ENCODE assay signal across 19 mouse cellular contexts in genomic region chr7:3940915-3941314, GRCm38 (mm10). TPM values are rescaled to one million over a fixed set of nuclear protein-coding genes. Genes with fewer than 3 reads are reported as not detected.
A peak's percentile ranks its signal among the peaks of the same experiment; 100 is the strongest.
DNase-seq lines count a peak whose midpoint lies in the region; ATAC-seq and TF ChIP-seq lines count a peak whose summit lies in the region.
"Had no signal": no experiment of that assay in that cellular context is flagged by ENCODE, and none has a peak within 500 bp of the region (broad histone marks: within the 10 kb centered on the region; RNA-seq: fewer than 3 reads in every experiment).

No protein-coding gene starts in this region.

- no peaks in the 10 kb centered on the region for H3K4me1 ChIP-seq in lung, postnatal 0 days (ENCODE audit: insufficient read depth, low read depth, low read length)
- no peaks in the 10 kb centered on the region for H3K4me1 ChIP-seq in kidney, embryonic 15.5 days
- H3K4me1 ChIP-seq: hindbrain, embryonic 15.5 days; limb, embryonic 12.5 days; lung, embryonic 15.5 days had no signal

- intact Hi-C loops in left cerebral cortex, postnatal 25 days (cut with DNase I) = no loop called here

- H3K27ac ChIP-seq in lung, postnatal 0 days (ENCODE audit: low read length) = no peak overlapping the region
- H3K27ac ChIP-seq in macrophage = peak overlapping the region; percentile 24; the same call in 1 of the 2 replicates
- no peak overlapping the region for H3K27ac ChIP-seq in kidney, embryonic 15.5 days
- H3K27ac ChIP-seq: heart, adult 2 months; hindbrain, embryonic 15.5 days; limb, embryonic 12.5 days; lung, embryonic 15.5 days had no signal

- no peak overlapping the region for H3K9ac ChIP-seq in lung, postnatal 0 days (replicated peaks; ENCODE audit: low read depth)
- H3K9ac ChIP-seq in kidney, embryonic 15.5 days = no peak overlapping the region
- H3K9ac ChIP-seq: hindbrain, embryonic 15.5 days; limb, embryonic 12.5 days; lung, embryonic 15.5 days had no signal

- no peak for TF ChIP-seq EP300 in lung, postnatal 0 days (IDR thresholded peaks at IDR 0.05)

- TF ChIP-seq CTCF in lung, postnatal 0 days (IDR thresholded peaks at IDR 0.05) = no peak

- peak; percentile 38 for DNase-seq in lung, postnatal 0 days (ENCODE audit: low spot score)
- no peak for DNase-seq in lung, postnatal 10 days
- DNase-seq in MEL-GATA-1-ER (ENCODE audit: extremely low read depth, low read depth) = peak; percentile 90
- peak; percentile 6 for DNase-seq in telencephalon, adult 2 months (ENCODE audit: low read depth, low spot score)
- no peak for DNase-seq in left cerebral cortex, postnatal 25 days (ENCODE audit: low spot score in 2 of 2)
- DNase-seq: cerebellum, adult 18-20 months; heart, adult 2 months; heart, postnatal 10 days; kidney, adult 18-20 months; midbrain, embryonic 14.5 days; thymus, adult 2 months had no signal

- 62% methylated on average over 3 of the region's 3 CpGs for WGBS in lung, postnatal 0 days
- WGBS in macrophage (ENCODE audit: missing documents) = 6% methylated on average over 3 of the region's 3 CpGs
- 84% methylated on average over 3 of the region's 3 CpGs for WGBS in kidney, embryonic 15.5 days

- no peaks in the 10 kb centered on the region for H3K27me3 ChIP-seq in lung, postnatal 0 days (replicated peaks; ENCODE audit: insufficient read depth, low read length)
- H3K27me3 ChIP-seq in kidney, embryonic 15.5 days = no peaks in the 10 kb centered on the region
- H3K27me3 ChIP-seq: hindbrain, embryonic 15.5 days; limb, embryonic 12.5 days; lung, embryonic 15.5 days had no signal

- H3K36me3 ChIP-seq in lung, postnatal 0 days (ENCODE audit: insufficient read depth, low read length) = no peaks in the 10 kb centered on the region
- H3K36me3 ChIP-seq in macrophage (ENCODE audit: inconsistent target) = no peaks in the 10 kb centered on the region
- no peaks in the 10 kb centered on the region for H3K36me3 ChIP-seq in kidney, embryonic 15.5 days
- H3K36me3 ChIP-seq: hindbrain, embryonic 15.5 days; limb, embryonic 12.5 days; lung, embryonic 15.5 days had no signal

- H3K79me2 ChIP-seq in macrophage (ENCODE audit: inconsistent target) = no peaks in the 10 kb centered on the region

- no peaks in the 10 kb centered on the region for H3K9me3 ChIP-seq in lung, postnatal 0 days (ENCODE audit: low read length)
- H3K9me3 ChIP-seq in kidney, embryonic 15.5 days (replicated peaks) = no peaks in the 10 kb centered on the region
- H3K9me3 ChIP-seq: hindbrain, embryonic 15.5 days; lung, embryonic 15.5 days had no signal

- H3K4me2 ChIP-seq in lung, postnatal 0 days (replicated peaks; ENCODE audit: low read depth, low read length) = no peak overlapping the region
- H3K4me2 ChIP-seq in kidney, embryonic 15.5 days = no peak overlapping the region
- H3K4me2 ChIP-seq: hindbrain, embryonic 15.5 days; limb, embryonic 12.5 days; lung, embryonic 15.5 days had no signal

- ATAC-seq in lung, postnatal 0 days = no peak
- ATAC-seq in kidney, embryonic 15.5 days (replicated peaks; ENCODE audit: low FRiP score) = no peak
- ATAC-seq: forebrain, embryonic 14.5 days had no signal

- H3K4me3 ChIP-seq in lung, postnatal 0 days (ENCODE audit: low read depth, low read length) = no peak overlapping the region
- no peak overlapping the region for H3K4me3 ChIP-seq in macrophage (ENCODE audit: inconsistent target)
- no peak overlapping the region for H3K4me3 ChIP-seq in kidney, embryonic 15.5 days (replicated peaks)
- H3K4me3 ChIP-seq: heart, adult 2 months; hindbrain, embryonic 15.5 days; limb, embryonic 12.5 days; lung, embryonic 15.5 days had no signal

RNA-seq across cellular contexts. Expression of gene Lilra6, which starts 25.6 kb away (rescaled TPM):
- polyA plus RNA-seq in lung, postnatal 0 days (2015; fragmentation: Nextera tagmentation; extraction: Ambion mirVana) = 1.2 and 1.6 TPM in 2 replicates
- 10 to 100 TPM in 7 of 26 experiments, 1 to 10 TPM in 19; 3.3 to 17.1 (median 7.9) TPM for total RNA-seq in macrophage (2018; cell fraction: chromatin; rRNA removed)
- 1 to 10 TPM; 3.9 to 9.5 (median 6.0) TPM for total RNA-seq in macrophage (2018; cell fraction: cytosol; rRNA removed)
- 10 to 100 TPM in 17 of 26 experiments, 1 to 10 TPM in 9; 6.0 to 21.7 (median 12.1) TPM for total RNA-seq in macrophage (2018; cell fraction: nucleus; rRNA removed)
- 2.9 to 7.2 TPM (median 4.7 TPM) in 3 replicates for polyA plus RNA-seq in macrophage (2018)
- 0.08 and 0.25 TPM in 2 replicates for polyA plus RNA-seq in kidney, embryonic 15.5 days (2015; fragmentation: Nextera tagmentation; extraction: Ambion mirVana)
- total RNA-seq in left cerebral cortex, postnatal 25 days (2021) = not detected
- polyA plus RNA-seq: brain, embryonic 14.5 days; forebrain, embryonic 14.5 days; hindbrain, embryonic 15.5 days; limb, embryonic 12.5 days; midbrain, embryonic 14.5 days had no signal

RNA-seq across cellular contexts. Expression of gene Gm14548, which starts 43.0 kb away (rescaled TPM):
- 1.3 and 1.6 TPM in 2 replicates for polyA plus RNA-seq in lung, postnatal 0 days (2015; fragmentation: Nextera tagmentation; extraction: Ambion mirVana)
- 10 to 100 TPM; 22.2 to 72.8 (median 35.1) TPM for total RNA-seq in macrophage (2018; cell fraction: chromatin; rRNA removed)
- 10 to 100 TPM; 12.7 to 38.3 (median 30.8) TPM for total RNA-seq in macrophage (2018; cell fraction: cytosol; rRNA removed)
- 10 to 100 TPM; 23.3 to 71.0 (median 39.6) TPM for total RNA-seq in macrophage (2018; cell fraction: nucleus; rRNA removed)
- 17.6 to 45.6 TPM (median 29.9 TPM) in 3 replicates for polyA plus RNA-seq in macrophage (2018)
- 0.36 TPM in 1 of 2 replicates, not detected in the other for polyA plus RNA-seq in kidney, embryonic 15.5 days (2015; fragmentation: Nextera tagmentation; extraction: Ambion mirVana)
- total RNA-seq in left cerebral cortex, postnatal 25 days (2021) = not detected
- total RNA-seq: left cerebral cortex, adult 18-20 months had no signal
- polyA plus RNA-seq: brain, embryonic 14.5 days; forebrain, embryonic 14.5 days; hindbrain, embryonic 15.5 days; limb, embryonic 12.5 days; midbrain, embryonic 14.5 days had no signal

Comparison
In these comparisons a context has a peak if more than half of its experiments do, and no peak if none do; other contexts are left out.
1. DNase-seq: peak in lung, postnatal 0 days (single experiment), MEL-GATA-1-ER (single experiment) and telencephalon, adult 2 months (single experiment); none in lung, postnatal 10 days (single experiment) and left cerebral cortex, postnatal 25 days (0 of 2).